8 mouse cellular contexts compared by ENCODE assay signal in genomic region chr11:119427986-119428385, GRCm38 (mm10). TPM values are rescaled to one million over a fixed set of nuclear protein-coding genes. Genes with fewer than 3 reads are reported as not detected.
DNase-seq lines count a peak whose midpoint lies in the region; ATAC-seq and TF ChIP-seq lines count a peak whose summit lies in the region.
"Had no signal": no experiment of that assay in that cellular context is flagged by ENCODE, and none has a peak within 500 bp of the region (broad histone marks: within the 10 kb centered on the region; RNA-seq: fewer than 3 reads in every experiment).

No protein-coding gene starts in this region.

- no peak overlapping the region for H3K27ac ChIP-seq in neural tube, embryonic 11.5 days (ENCODE audit: low read depth, low read length)
- H3K27ac ChIP-seq in hindbrain, embryonic 11.5 days (ENCODE audit: low read depth, low read length): no peak overlapping the region
- H3K27ac ChIP-seq in liver, embryonic 14.5 days: no peak overlapping the region
- no peak overlapping the region for H3K27ac ChIP-seq in cerebellum, adult 2 months (ENCODE audit: insufficient read depth, low read length)

- ATAC-seq in neural tube, embryonic 11.5 days (ENCODE audit: insufficient read depth, low FRiP score, low TSS enrichment): no peak
- ATAC-seq in hindbrain, embryonic 11.5 days (ENCODE audit: low FRiP score): no peak
- no peak for ATAC-seq in liver, embryonic 14.5 days (ENCODE audit: insufficient read depth)
- ATAC-seq: Patski had no signal

- no peak for TF ChIP-seq CTCF in liver, embryonic 14.5 days (IDR thresholded peaks at IDR 0.05; ENCODE audit: low read depth)
- no peak for TF ChIP-seq CTCF in cerebellum, adult 2 months (IDR thresholded peaks at IDR 0.05; ENCODE audit: borderline replicate concordance, insufficient read depth, low read depth, low read length)

- H3K27me3 ChIP-seq in neural tube, embryonic 11.5 days (ENCODE audit: control insufficient read depth, insufficient read depth, low read length): no peaks in the 10 kb centered on the region
- H3K27me3 ChIP-seq in hindbrain, embryonic 11.5 days (ENCODE audit: control insufficient read depth, insufficient read depth, low read length): no peaks in the 10 kb centered on the region
- H3K27me3 ChIP-seq in liver, embryonic 14.5 days (ENCODE audit: control insufficient read depth, insufficient read depth, low read length): no peaks in the 10 kb centered on the region
- H3K27me3 ChIP-seq in cerebellum, adult 2 months (ENCODE audit: control insufficient read depth, insufficient read depth, low read length): no peaks in the 10 kb centered on the region
- H3K27me3 ChIP-seq: Patski had no signal

- H3K9ac ChIP-seq in neural tube, embryonic 11.5 days (ENCODE audit: low read length): no peak overlapping the region
- no peak overlapping the region for H3K9ac ChIP-seq in hindbrain, embryonic 11.5 days (ENCODE audit: low read depth, low read length)
- no peak overlapping the region for H3K9ac ChIP-seq in liver, embryonic 14.5 days (replicated peaks)

- no peak for TF ChIP-seq EP300 in liver, embryonic 14.5 days (IDR thresholded peaks at IDR 0.05; ENCODE audit: low read depth)

- H3K4me1 ChIP-seq in neural tube, embryonic 11.5 days (ENCODE audit: control insufficient read depth, insufficient read depth, low read length): peaks cover 4% of the 10 kb centered on the region; the same call in 1 of the 2 replicates
- no peaks in the 10 kb centered on the region for H3K4me1 ChIP-seq in hindbrain, embryonic 11.5 days (replicated peaks; ENCODE audit: control insufficient read depth, insufficient read depth, low read length)
- peaks cover 23 to 24% of the 10 kb centered on the region in 2 experiments for H3K4me1 ChIP-seq in liver, embryonic 14.5 days (replicated peaks; ENCODE audit: control insufficient read depth in 2 of 2, insufficient read depth in 2 of 2, low read length in 1 of 2)
- H3K4me1 ChIP-seq in cerebellum, adult 2 months (ENCODE audit: control insufficient read depth, insufficient read depth, low read length): no peaks in the 10 kb centered on the region; the same call in 1 of the 2 replicates

- TF ChIP-seq POLR2A in cerebellum, adult 2 months (IDR thresholded peaks at IDR 0.05; ENCODE audit: borderline replicate concordance, insufficient read depth, low read length): no peak

- peak overlapping the region; percentile 39; the same call in 1 of the 2 replicates for H3K4me2 ChIP-seq in neural tube, embryonic 11.5 days (ENCODE audit: low read depth)
- H3K4me2 ChIP-seq in hindbrain, embryonic 11.5 days (replicated peaks; ENCODE audit: low read depth, low read length): peak overlapping the region; percentile 40; the same call in 1 of the 2 replicates
- peak overlapping the region; percentile 43; the same call in 1 of the 2 replicates for H3K4me2 ChIP-seq in liver, embryonic 14.5 days (ENCODE audit: low read depth)

- no peaks in the 10 kb centered on the region for H3K9me3 ChIP-seq in neural tube, embryonic 11.5 days (ENCODE audit: control insufficient read depth, low read length)
- no peaks in the 10 kb centered on the region for H3K9me3 ChIP-seq in hindbrain, embryonic 11.5 days (ENCODE audit: control insufficient read depth, low read length)
- H3K9me3 ChIP-seq in liver, embryonic 14.5 days (ENCODE audit: control insufficient read depth, low read length): no peaks in the 10 kb centered on the region

- H3K4me3 ChIP-seq in neural tube, embryonic 11.5 days (ENCODE audit: low read depth, low read length): no peak overlapping the region
- no peak overlapping the region for H3K4me3 ChIP-seq in hindbrain, embryonic 11.5 days (ENCODE audit: low read depth, low read length)
- no peak overlapping the region for H3K4me3 ChIP-seq in liver, embryonic 14.5 days (ENCODE audit: insufficient read depth in 1 of 2, low read depth in 2 of 2, low read length in 2 of 2)
- no peak overlapping the region for H3K4me3 ChIP-seq in cerebellum, adult 2 months (replicated peaks; ENCODE audit: insufficient read depth, low read depth, low read length)

- no peak for DNase-seq in neural tube, embryonic 11.5 days (ENCODE audit: low spot score)
- no peak for DNase-seq in neural tube, embryonic 10.5 days (ENCODE audit: extremely low spot score, low spot score)
- no peak for DNase-seq in hindbrain, embryonic 11.5 days (ENCODE audit: low spot score)
- no peak for DNase-seq in liver, embryonic 14.5 days (ENCODE audit: low read depth in 3 of 3, low spot score in 3 of 3)
- DNase-seq in thymus, postnatal 4 days: peak; percentile 67
- no peak for DNase-seq in cerebellum, adult 2 months
- DNase-seq in ovary, postnatal 10 days (ENCODE audit: low spot score): no peak

- WGBS in neural tube, embryonic 11.5 days: 89% methylated on average over 5 of the region's 5 CpGs
- 81% methylated on average over 5 of the region's 5 CpGs for WGBS in hindbrain, embryonic 11.5 days
- 70% methylated on average over 5 of the region's 5 CpGs for WGBS in liver, embryonic 14.5 days (ENCODE audit: insufficient replicate concordance)
- WGBS in cerebellum, adult 2 months: 95% methylated on average over 5 of the region's 5 CpGs

- no peaks in the 10 kb centered on the region for H3K36me3 ChIP-seq in neural tube, embryonic 11.5 days (ENCODE audit: control insufficient read depth, insufficient read depth, low read length)
- no peaks in the 10 kb centered on the region for H3K36me3 ChIP-seq in hindbrain, embryonic 11.5 days (ENCODE audit: control insufficient read depth, insufficient read depth, low read length)
- H3K36me3 ChIP-seq in liver, embryonic 14.5 days (replicated peaks; ENCODE audit: control insufficient read depth, insufficient read depth, low read depth): no peaks in the 10 kb centered on the region; the same call in none of the 2 replicates

RNA-seq across cellular contexts. Expression of gene Rnf213, which starts 35.1 kb away (rescaled TPM):
- 1.8 and 1.9 TPM in 2 replicates for polyA plus RNA-seq in neural tube, embryonic 11.5 days (2014; fragmentation: Nextera tagmentation; extraction: Ambion mirVana)
- polyA plus RNA-seq in hindbrain, embryonic 11.5 days (2014; fragmentation: Nextera tagmentation; extraction: Ambion mirVana): 2.0 and 2.1 TPM in 2 replicates
- polyA plus RNA-seq in liver, embryonic 14.5 days (2012; rRNA removed): 5.4 and 6.5 TPM in 2 replicates
- polyA plus RNA-seq in liver, embryonic 14.5 days (2014; fragmentation: Nextera tagmentation; extraction: Ambion mirVana): 4.9 and 5.8 TPM in 2 replicates
- polyA plus RNA-seq in cerebellum, adult 2 months (2012; rRNA removed): 7.3 and 7.5 TPM in 2 replicates
